Mouse (Mus musculus) limb, embryonic 15.5 days (tissue): ENCODE results near the gene Phf23. TPM values are rescaled to one million over a fixed set of nuclear protein-coding genes. Genes with fewer than 3 reads are reported as not detected.

Experiments used
- microRNA counts: library from miRNA; unstranded; fragments of <30 nt; microRNA quantifications from one replicate; lab custom pipeline; 2016
- microRNA-seq: library from miRNA; unstranded; fragments of <30 nt; microRNA quantifications from one replicate; pipeline ENCODE4, GENCODE M21; 2016
- polyA plus RNA-seq: library from polyadenylated mRNA; unstranded; fragments of >200 nt; fragmentation: Nextera tagmentation; extraction: Ambion mirVana; gene quantifications from 2 replicates; pipeline ENCODE4 v1.2.1, GENCODE M21; 2015

Gene Phf23
- polyA plus RNA-seq, 1 experiment from 2014 or later = 81.6 TPM

MicroRNAs within 50 kb of the gene (microRNA counts, 519-probe panel; counts per million panel counts)
- microRNA mmu-miR-324-3p (lab: Ali Mortazavi, UCI) = not detected
- 2,812 counts per million, percentile 63 among the panel's probes with 10 or more counts for microRNA mmu-miR-324-5p (lab: Ali Mortazavi, UCI)

Small RNA genes lying within 50 kb of the gene (microRNA-seq; reads per million reads assigned to microRNA genes)
- not detected for gene Gm44349
- gene Mir324 = 2,424 reads per million, percentile 83 among the genes with 10 or more reads in this experiment

Other genes with a start within 250 kb of the Phf23 start
- gene Polr2a, start 237.1 kb upstream of the Phf23 start, polyA plus RNA-seq = 20.0 and 20.9 TPM in 2 replicates
- 0.09 and 0.15 TPM in 2 replicates for gene Slc35g3, start 233.8 kb upstream of the Phf23 start, polyA plus RNA-seq
- gene Zbtb4, start 229.9 kb upstream of the Phf23 start, polyA plus RNA-seq = 5.1 and 5.4 TPM in 2 replicates
- gene Chrnb1, start 199.8 kb upstream of the Phf23 start, polyA plus RNA-seq = 18.6 and 30.0 TPM in 2 replicates
- 3.4 and 3.9 TPM in 2 replicates for gene Fgf11, start 193.9 kb upstream of the Phf23 start, polyA plus RNA-seq
- 8.1 and 8.9 TPM in 2 replicates for gene Tmem102, start 190.2 kb upstream of the Phf23 start, polyA plus RNA-seq
- gene Gm39566, start 180.5 kb upstream of the Phf23 start, polyA plus RNA-seq = not detected in 2 replicates
- gene Spem2, start 177.3 kb upstream of the Phf23 start, polyA plus RNA-seq = not detected in 2 replicates
- 0.28 TPM in 1 of 2 replicates, not detected in the other for gene Spem1, start 173.6 kb upstream of the Phf23 start, polyA plus RNA-seq
- gene Nlgn2, start 158.0 kb upstream of the Phf23 start, polyA plus RNA-seq = 7.6 and 8.7 TPM in 2 replicates
- gene Tmem256, start 157.3 kb upstream of the Phf23 start, polyA plus RNA-seq = 325 and 365 TPM in 2 replicates
- 132 and 134 TPM in 2 replicates for gene Plscr3, start 149.4 kb upstream of the Phf23 start, polyA plus RNA-seq
- 4.1 and 5.0 TPM in 2 replicates for gene Tnk1, start 137.0 kb upstream of the Phf23 start, polyA plus RNA-seq
- 0.31 and 0.73 TPM in 2 replicates for gene Tmem95, start 117.8 kb upstream of the Phf23 start, polyA plus RNA-seq
- 20.5 TPM in 2 replicates for gene Kctd11, start 114.4 kb upstream of the Phf23 start, polyA plus RNA-seq
- gene Acap1, start 100.2 kb upstream of the Phf23 start, polyA plus RNA-seq = 2.7 and 3.1 TPM in 2 replicates
- gene 2810408A11Rik, start 94.8 kb upstream of the Phf23 start, polyA plus RNA-seq = 7.6 and 8.4 TPM in 2 replicates
- gene Neurl4, start 94.7 kb upstream of the Phf23 start, polyA plus RNA-seq = 7.1 and 7.3 TPM in 2 replicates
- gene Gps2, start 81.9 kb upstream of the Phf23 start, polyA plus RNA-seq = 71.5 and 77.1 TPM in 2 replicates
- 1,601 and 1,681 TPM in 2 replicates for gene Eif5a, start 73.8 kb upstream of the Phf23 start, polyA plus RNA-seq
- 3.6 and 4.6 TPM in 2 replicates for gene Ybx2, start 60.0 kb upstream of the Phf23 start, polyA plus RNA-seq
- gene Slc2a4, start 47.6 kb upstream of the Phf23 start, polyA plus RNA-seq = 23.0 and 23.5 TPM in 2 replicates
- gene Cldn7, start 31.0 kb upstream of the Phf23 start, polyA plus RNA-seq = 8.1 and 13.1 TPM in 2 replicates
- gene Ctdnep1, start 14.6 kb upstream of the Phf23 start, polyA plus RNA-seq = 24.6 and 32.0 TPM in 2 replicates
- gene Elp5, start 13.3 kb upstream of the Phf23 start, polyA plus RNA-seq = 111 and 119 TPM in 2 replicates
- 545 and 568 TPM in 2 replicates for gene Gabarap, start 4.6 kb upstream of the Phf23 start, polyA plus RNA-seq
- gene Dvl2, start 4.8 kb downstream of the Phf23 start, polyA plus RNA-seq = 42.2 and 43.1 TPM in 2 replicates
- gene Acadvl, start 19.6 kb downstream of the Phf23 start, polyA plus RNA-seq = 92.2 and 100 TPM in 2 replicates
- gene Dlg4, start 21.2 kb downstream of the Phf23 start, polyA plus RNA-seq = 9.6 and 10.7 TPM in 2 replicates
- gene Asgr1, start 58.3 kb downstream of the Phf23 start, polyA plus RNA-seq = 0.93 and 1.1 TPM in 2 replicates
- gene Asgr2, start 96.9 kb downstream of the Phf23 start, polyA plus RNA-seq = 0.54 and 0.83 TPM in 2 replicates
- gene Mgl2, start 134.6 kb downstream of the Phf23 start, polyA plus RNA-seq = 1.2 and 1.6 TPM in 2 replicates
- gene Clec10a, start 160.4 kb downstream of the Phf23 start, polyA plus RNA-seq = 1.8 and 2.3 TPM in 2 replicates
- 1.5 and 1.6 TPM in 2 replicates for gene Slc16a11, start 217.0 kb downstream of the Phf23 start, polyA plus RNA-seq
- gene Slc16a13, start 225.3 kb downstream of the Phf23 start, polyA plus RNA-seq = 11.0 and 12.3 TPM in 2 replicates
- gene Bcl6b, start 234.0 kb downstream of the Phf23 start, polyA plus RNA-seq = 12.1 and 13.9 TPM in 2 replicates
- gene 0610010K14Rik, start 242.1 kb downstream of the Phf23 start, polyA plus RNA-seq = 154 and 172 TPM in 2 replicates
- gene Gm21988, start 244.1 kb downstream of the Phf23 start, polyA plus RNA-seq = 12.1 TPM in 2 replicates
- 219 and 226 TPM in 2 replicates for gene Rnasek, start 244.1 kb downstream of the Phf23 start, polyA plus RNA-seq